Mouse (Mus musculus) midbrain, embryonic 13.5 days (tissue): ENCODE data around the gene Fto. TPM values are rescaled to one million over a fixed set of nuclear protein-coding genes. Genes with fewer than 3 reads are reported as not detected.

Experiments
- ATAC-seq: fragments of 200-750 bp; cut with Nextera tagmentation; 2 replicates; pipeline ENCODE4 v1.8.0; 2017; ENCODE audit warnings: mild to moderate bottlenecking, moderate TSS enrichment, moderate library complexity
- H3K27ac ChIP-seq: fragments of 300-500 bp; sonication (generic); 2 replicates; pipeline ENCODE4 v1.5.1; 2015; ENCODE audit warnings: inconsistent platforms, mild to moderate bottlenecking, moderate library complexity
- H3K27me3 ChIP-seq: fragments of 300-500 bp; sonication (generic); 2 replicates; pipeline ENCODE4 v1.6.1; 2015; ENCODE audit warnings: mild to moderate bottlenecking, inconsistent platforms
- H3K36me3 ChIP-seq: fragments of 300-500 bp; sonication (generic); 2 replicates; pipeline ENCODE4 v1.6.1; 2015; ENCODE audit warnings: mild to moderate bottlenecking, inconsistent platforms
- H3K4me1 ChIP-seq: fragments of 300-500 bp; sonication (generic); replicated peaks from 2 replicates; pipeline ENCODE4 v1.6.1; 2015; ENCODE audit warnings: inconsistent platforms
- H3K4me2 ChIP-seq: fragments of 300-500 bp; sonication (generic); replicated peaks from 2 replicates; pipeline ENCODE4 v1.6.1; 2015; ENCODE audit warnings: moderate library complexity, mild to moderate bottlenecking, inconsistent platforms
- H3K4me3 ChIP-seq: fragments of 300-500 bp; sonication (generic); replicated peaks from 2 replicates; pipeline ENCODE4 v1.5.1; 2015; ENCODE audit warnings: mild to moderate bottlenecking, inconsistent platforms
- H3K9ac ChIP-seq: fragments of 300-500 bp; sonication (generic); replicated peaks from 2 replicates; pipeline ENCODE4 v1.6.1; 2015; ENCODE audit warnings: mild to moderate bottlenecking, inconsistent platforms
- H3K9me3 ChIP-seq: fragments of 300-500 bp; sonication (generic); 2 replicates; pipeline ENCODE4 v1.6.1; 2016; ENCODE audit warnings: mild to moderate bottlenecking, inconsistent platforms
- WGBS: fragments of 180-500 bp; shearing (Covaris S2); methylation state at CpG from one replicate; pipeline ENCODE4 v1.1.7; 2015; 5-methylcytosine and 5-hydroxymethylcytosine counted together
- polyA plus RNA-seq: library from polyadenylated mRNA; unstranded; fragments of >200 nt; fragmentation: Nextera tagmentation; extraction: Ambion mirVana; gene quantifications from 2 replicates; pipeline ENCODE4 v1.2.1, GENCODE M21; 2015

Gene Fto
- polyA plus RNA-seq, 1 experiment from 2014 or later: 128 TPM

GRCm38 (mm10) chr8:91647959-91648358, 334.6 kb downstream of the Fto start:
- no peak overlapping the region for H3K9ac ChIP-seq
- no peaks in the 10 kb centered on the region for H3K36me3 ChIP-seq
- peaks cover 36% of the 10 kb centered on the region for H3K4me1 ChIP-seq
- H3K27me3 ChIP-seq: peaks cover 21% of the 10 kb centered on the region; the same call in 1 of the 2 replicates
- H3K9me3 ChIP-seq: no peaks in the 10 kb centered on the region
- H3K4me2 ChIP-seq: no peak overlapping the region
- 14% methylated on average over 11 of the region's 11 CpGs for WGBS
- no peak overlapping the region for H3K4me3 ChIP-seq
- H3K27ac ChIP-seq: 0 out of 2 replicates have a peak overlapping the region, but pooled peaks have one; percentile 7
- ATAC-seq: no peak

GRCm38 (mm10) chr8:91648776-91649175, 335.5 kb downstream of the Fto start:
- Histone ChIP-seq H3K36me3 (no peaks in the 10 kb centered on the region), H3K4me2 (no peak overlapping the region), H3K9ac (no peak overlapping the region), H3K4me1 (peaks cover 44% of the 10 kb centered on the region), H3K9me3 (no peaks in the 10 kb centered on the region), H3K27ac (no peak overlapping the region), H3K4me3 (no peak overlapping the region), H3K27me3 (peaks cover 21% of the 10 kb centered on the region; the same call in 1 of the 2 replicates)
- 25% methylated on average over 9 of the region's 9 CpGs for WGBS
- no peak for ATAC-seq

GRCm38 (mm10) chr8:91653561-91653960, 340.2 kb downstream of the Fto start:
- ATAC-seq: no peak
- H3K4me1 ChIP-seq: peaks cover 32% of the 10 kb centered on the region
- 54% methylated on average over 3 of the region's 3 CpGs for WGBS
- no peak overlapping the region for H3K27ac ChIP-seq
- H3K9ac ChIP-seq: no peak overlapping the region
- no peak overlapping the region for H3K4me2 ChIP-seq
- no peak overlapping the region for H3K4me3 ChIP-seq
- H3K27me3 ChIP-seq: peaks cover 22% of the 10 kb centered on the region; the same call in 1 of the 2 replicates
- no peaks in the 10 kb centered on the region for H3K36me3 ChIP-seq
- H3K9me3 ChIP-seq: no peaks in the 10 kb centered on the region

- Histone ChIP-seq H3K27me3 (peaks cover 12% of the 10 kb centered on the region; the same call in 1 of the 2 replicates), H3K4me1 (peaks cover 24% of the 10 kb centered on the region), H3K9ac (no peak overlapping the region), H3K4me3 (no peak overlapping the region), H3K36me3 (no peaks in the 10 kb centered on the region), H3K27ac (no peak overlapping the region), H3K9me3 (no peaks in the 10 kb centered on the region), H3K4me2 (no peak overlapping the region)
- ATAC-seq: no peak
- 90% methylated on average over 9 of the region's 9 CpGs for WGBS
These were observed 344.1 kb downstream of the Fto start for GRCm38 (mm10) chr8:91657381-91657780.

GRCm38 (mm10) chr8:91660879-91661278, 347.6 kb downstream of the Fto start:
- Histone ChIP-seq H3K9me3 (no peaks in the 10 kb centered on the region), H3K4me1 (peaks cover 28% of the 10 kb centered on the region), H3K9ac (no peak overlapping the region), H3K27ac (no peak overlapping the region), H3K4me3 (no peak overlapping the region), H3K4me2 (no peak overlapping the region), H3K27me3 (peaks cover 17% of the 10 kb centered on the region; the same call in 1 of the 2 replicates), H3K36me3 (no peaks in the 10 kb centered on the region)
- no peak for ATAC-seq
- 75% methylated on average over 8 of the region's 8 CpGs for WGBS

GRCm38 (mm10) chr8:91669461-91670071, 356.2 kb downstream of the Fto start:
- no peaks in the 10 kb centered on the region for H3K36me3 ChIP-seq
- H3K4me2 ChIP-seq: 0 out of 2 replicates have a peak overlapping the region, but pooled peaks have one; percentile 7
- 27% methylated on average over 16 of the region's 16 CpGs for WGBS
- H3K9ac ChIP-seq: no peak overlapping the region
- H3K27ac ChIP-seq: peak overlapping the region; percentile 42; the same call in 1 of the 2 replicates
- H3K27me3 ChIP-seq: peaks cover 51% of the 10 kb centered on the region
- ATAC-seq: peak; percentile 70
- H3K4me3 ChIP-seq: no peak overlapping the region
- peaks cover 47% of the 10 kb centered on the region for H3K4me1 ChIP-seq
- no peaks in the 10 kb centered on the region for H3K9me3 ChIP-seq

GRCm38 (mm10) chr8:91676928-91677327, 363.6 kb downstream of the Fto start:
- no peak overlapping the region for H3K27ac ChIP-seq
- no peak overlapping the region for H3K4me3 ChIP-seq
- ATAC-seq: no peak

GRCm38 (mm10) chr8:91679451-91679850, 366.1 kb downstream of the Fto start:
- ATAC-seq: no peak
- no peak overlapping the region for H3K4me2 ChIP-seq
- 33% methylated on average over 15 of the region's 15 CpGs for WGBS
- H3K27me3 ChIP-seq: peaks cover 55% of the 10 kb centered on the region
- H3K27ac ChIP-seq: no peak overlapping the region
- H3K36me3 ChIP-seq: no peaks in the 10 kb centered on the region
- no peaks in the 10 kb centered on the region for H3K9me3 ChIP-seq
- H3K4me1 ChIP-seq: peaks cover 16% of the 10 kb centered on the region
- H3K9ac ChIP-seq: no peak overlapping the region
- no peak overlapping the region for H3K4me3 ChIP-seq

More at GRCm38 (mm10) chr8:91676928-91677327, 363.6 kb downstream of the Fto start:
- Histone ChIP-seq H3K4me2 (no peak overlapping the region), H3K36me3 (no peaks in the 10 kb centered on the region), H3K9ac (no peak overlapping the region), H3K27me3 (peaks cover 51% of the 10 kb centered on the region), H3K4me1 (peaks cover 28% of the 10 kb centered on the region), H3K9me3 (no peaks in the 10 kb centered on the region)
- WGBS: 67% methylated on average over 3 of the region's 3 CpGs

- ATAC-seq: no peak
- Histone ChIP-seq H3K4me2 (no peak overlapping the region), H3K4me1 (peaks cover 22% of the 10 kb centered on the region), H3K27ac (no peak overlapping the region), H3K27me3 (peaks cover 54% of the 10 kb centered on the region), H3K9me3 (no peaks in the 10 kb centered on the region), H3K36me3 (no peaks in the 10 kb centered on the region), H3K4me3 (no peak overlapping the region), H3K9ac (no peak overlapping the region)
- 71% methylated on average over 5 of the region's 5 CpGs for WGBS
These were observed 366.8 kb downstream of the Fto start for GRCm38 (mm10) chr8:91680125-91680524.

GRCm38 (mm10) chr8:91684596-91685317, 371.4 kb downstream of the Fto start:
- Histone ChIP-seq H3K27ac (no peak overlapping the region), H3K36me3 (no peaks in the 10 kb centered on the region), H3K9ac (no peak overlapping the region), H3K4me2 (no peak overlapping the region), H3K27me3 (peaks cover 43% of the 10 kb centered on the region), H3K9me3 (no peaks in the 10 kb centered on the region), H3K4me1 (peaks cover 17% of the 10 kb centered on the region), H3K4me3 (no peak overlapping the region)
- no peak for ATAC-seq
- 60% methylated on average over 6 of the region's 6 CpGs for WGBS

GRCm38 (mm10) chr8:91685408-91685807, 372.1 kb downstream of the Fto start:
- WGBS: 15% methylated on average over 3 of the region's 3 CpGs
- H3K9ac ChIP-seq: no peak overlapping the region
- H3K36me3 ChIP-seq: no peaks in the 10 kb centered on the region
- no peak overlapping the region for H3K4me3 ChIP-seq
- peaks cover 39% of the 10 kb centered on the region for H3K27me3 ChIP-seq
- H3K9me3 ChIP-seq: no peaks in the 10 kb centered on the region
- no peak overlapping the region for H3K4me2 ChIP-seq
- no peak overlapping the region for H3K27ac ChIP-seq
- ATAC-seq: no peak
- H3K4me1 ChIP-seq: peaks cover 12% of the 10 kb centered on the region

- H3K4me1 ChIP-seq: 0 out of 2 replicates have a peak, but pooled peaks cover 8% of the 10 kb centered on the region
- H3K4me3 ChIP-seq: no peak overlapping the region
- H3K27ac ChIP-seq: no peak overlapping the region
- no peak for ATAC-seq
- no peak overlapping the region for H3K4me2 ChIP-seq
- WGBS: 39% methylated on average over 15 of the region's 15 CpGs
- H3K9ac ChIP-seq: no peak overlapping the region
- H3K36me3 ChIP-seq: no peaks in the 10 kb centered on the region
- H3K9me3 ChIP-seq: no peaks in the 10 kb centered on the region
- peaks cover 11% of the 10 kb centered on the region; the same call in 1 of the 2 replicates for H3K27me3 ChIP-seq
These were observed 378.9 kb downstream of the Fto start for GRCm38 (mm10) chr8:91692056-91692721.
